25 mouse cellular contexts compared by ENCODE assay signal in the genomic region with DNA sequence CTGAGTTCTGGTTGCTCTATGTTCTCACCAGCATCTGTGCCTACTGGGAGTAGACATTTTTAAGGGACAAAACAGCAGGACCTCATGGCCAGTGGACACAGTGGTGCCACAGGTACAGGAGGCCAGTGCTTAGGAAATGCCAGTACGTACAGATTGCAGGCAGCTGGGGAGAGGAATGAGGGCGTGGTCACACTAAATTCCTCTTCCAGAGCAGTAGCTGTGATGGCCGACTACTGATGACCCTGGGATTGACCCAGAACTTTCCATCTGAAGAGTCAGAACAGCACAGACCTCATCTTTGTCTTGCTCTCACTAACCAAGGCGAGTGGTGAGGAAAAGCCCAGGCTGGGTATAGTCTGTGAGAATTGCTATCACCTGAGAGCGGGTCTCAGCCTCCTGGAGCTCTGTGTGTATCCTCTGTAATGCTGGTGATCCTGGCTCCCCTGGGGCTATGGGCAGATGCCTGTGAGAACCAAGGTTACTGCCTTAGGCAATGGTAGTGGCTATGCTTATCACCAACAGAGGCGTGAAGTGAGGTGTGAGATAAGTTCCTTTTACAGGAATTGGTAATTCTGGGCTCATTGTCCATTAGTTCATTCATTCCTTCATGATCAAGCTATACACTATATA. TPM values are rescaled to one million over a fixed set of nuclear protein-coding genes. Genes with fewer than 3 reads are reported as not detected.
DNase-seq lines count a peak whose midpoint lies in the region; ATAC-seq lines count a peak whose summit lies in the region.
"Had no signal": no experiment of that assay in that cellular context is flagged by ENCODE, and none has a peak within 500 bp of the region (broad histone marks: within the 10 kb centered on the region; RNA-seq: fewer than 3 reads in every experiment).

No protein-coding gene starts in this region.

- peak; percentile 34 for DNase-seq in embryo, embryonic 10 days (ENCODE audit: low spot score)
- no peak for DNase-seq in embryo, embryonic 10.5 days (ENCODE audit: low spot score)
- no peak for DNase-seq in heart, postnatal 14 days
- peak; percentile 52 for DNase-seq in 3T3-L1 (ENCODE audit: low read depth, low spot score)
- DNase-seq in mesoderm, embryonic 11.5 days (ENCODE audit: low read depth, low spot score) = peak; percentile 35
- DNase-seq in left cerebral cortex, adult 9 months (ENCODE audit: low spot score in 2 of 2) = no peak
- DNase-seq: adrenal gland, adult 2 months; cerebellum, adult 2 months; cerebellum, postnatal 14 days; embryo, embryonic 11 days; gastrocnemius, postnatal 14 days; kidney, adult 8-10 months; left cerebral cortex, postnatal 4 days; lung, adult 2 months; lung, postnatal 10 days; midbrain, embryonic 14.5 days had no signal

- 23% methylated on average over 6 of the region's 6 CpGs for WGBS in heart, embryonic 13.5 days

- H3K4me2 ChIP-seq in heart, embryonic 13.5 days = no peak overlapping the region
- H3K4me2 ChIP-seq: embryonic facial prominence, embryonic 12.5 days; hindbrain, embryonic 13.5 days; liver, embryonic 12.5 days had no signal

- H3K27me3 ChIP-seq in heart, embryonic 13.5 days (replicated peaks) = no peaks in the 10 kb centered on the region
- H3K27me3 ChIP-seq: embryonic facial prominence, embryonic 12.5 days; hindbrain, embryonic 13.5 days; liver, embryonic 12.5 days had no signal

- no peak overlapping the region for H3K9ac ChIP-seq in heart, embryonic 13.5 days
- H3K9ac ChIP-seq: embryonic facial prominence, embryonic 12.5 days; hindbrain, embryonic 13.5 days; liver, embryonic 12.5 days had no signal

- no peaks in the 10 kb centered on the region for H3K9me3 ChIP-seq in heart, embryonic 13.5 days
- H3K9me3 ChIP-seq: embryonic facial prominence, embryonic 12.5 days; hindbrain, embryonic 13.5 days; liver, embryonic 12.5 days had no signal

- peak overlapping the region; percentile 93 for H3K27ac ChIP-seq in heart, embryonic 13.5 days (replicated peaks)
- H3K27ac ChIP-seq: embryonic facial prominence, embryonic 12.5 days; hindbrain, embryonic 13.5 days; kidney, postnatal 0 days; liver, embryonic 12.5 days; macrophage had no signal

- peaks cover 63% of the 10 kb centered on the region for H3K4me1 ChIP-seq in heart, embryonic 13.5 days
- H3K4me1 ChIP-seq: liver, embryonic 12.5 days had no signal

- ATAC-seq in heart, embryonic 13.5 days (ENCODE audit: extremely low read depth, insufficient number of reproducible peaks, low FRiP score, low TSS enrichment) = no peak
- ATAC-seq: activated CD4-positive, CD25-positive, alpha-beta regulatory T cell, adult 4 months; forebrain, embryonic 14.5 days; intestine, embryonic 16.5 days; liver, embryonic 12.5 days had no signal

- intact Hi-C loops in heart, postnatal 14 days (cut with DNase I) = no loop called here

- H3K36me3 ChIP-seq in heart, embryonic 13.5 days = no peaks in the 10 kb centered on the region
- H3K36me3 ChIP-seq: embryonic facial prominence, embryonic 12.5 days; hindbrain, embryonic 13.5 days; liver, embryonic 12.5 days had no signal

- no peak overlapping the region for H3K4me3 ChIP-seq in heart, embryonic 13.5 days
- H3K4me3 ChIP-seq: embryonic facial prominence, embryonic 12.5 days; hindbrain, embryonic 13.5 days; liver, embryonic 12.5 days had no signal

RNA-seq across cellular contexts. Expression of gene Arhgef3, which starts 35.4 kb away (rescaled TPM):
- polyA plus RNA-seq in heart, embryonic 13.5 days (2015; fragmentation: Nextera tagmentation; extraction: Ambion mirVana) = 13.2 and 13.3 TPM in 2 replicates
- 10 to 100 TPM; 30.6 to 32.1 TPM for total RNA-seq in heart, postnatal 14 days (2021)

Comparison
In these comparisons a context has a peak if more than half of its experiments do, and no peak if none do; other contexts are left out.
1. DNase-seq: peak in embryo, embryonic 10 days (single experiment), 3T3-L1 (single experiment) and mesoderm, embryonic 11.5 days (single experiment); none in embryo, embryonic 10.5 days (single experiment), heart, postnatal 14 days (0 of 2) and left cerebral cortex, adult 9 months (0 of 2).